Mouse (Mus musculus): Measurements from ENCODE around the gene Sgpp2.

DNA sequence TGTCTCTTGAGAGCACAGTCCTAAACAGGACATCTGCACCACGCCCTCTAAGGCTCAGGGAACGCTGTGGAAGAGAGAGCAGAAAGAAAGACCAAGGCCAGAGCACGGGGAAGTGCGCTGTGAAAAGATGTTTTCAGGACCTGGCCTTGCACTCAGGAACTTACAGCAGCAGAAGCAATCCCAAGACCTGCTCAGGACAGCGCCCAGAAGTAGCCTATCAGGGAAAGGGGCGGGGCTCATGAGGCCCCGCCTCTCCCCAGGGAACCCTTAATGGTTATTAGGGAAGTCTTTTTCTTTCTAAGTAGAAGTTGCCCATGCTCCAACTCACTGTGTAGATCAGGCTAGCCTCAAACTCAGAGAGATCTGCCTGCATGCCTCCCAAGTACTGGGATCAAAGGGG, 102.5 kb downstream of the Sgpp2 start:
- no peak for TF ChIP-seq CTCF (IDR thresholded peaks at IDR 0.05; ENCODE audit: low read depth)
- TF ChIP-seq EP300 (IDR thresholded peaks at IDR 0.05; ENCODE audit: low read depth) = no peak
